Comparison of ENCODE assay signal across 1 mouse cellular context in genomic region chr1:74973590-74973989, GRCm38 (mm10).
TF ChIP-seq lines count a peak whose summit lies in the region.

No protein-coding gene starts in this region.

TF ChIP-seq in CH12.LX, 34 proteins besides CTCF, POLR2A, EP300 and RAD21:
- no peak for TF ChIP-seq MEF2A (IDR thresholded peaks at IDR 0.05; ENCODE audit: borderline replicate concordance, low read depth, low read length)
- TF ChIP-seq CHD2 (IDR thresholded peaks at IDR 0.05; ENCODE audit: low read length): no peak
- peak; percentile 43 for TF ChIP-seq SMC3 (IDR thresholded peaks at IDR 0.05; ENCODE audit: low read depth, low read length)
- TF ChIP-seq GABPA (IDR thresholded peaks at IDR 0.05; ENCODE audit: insufficient replicate concordance, low read depth, low read length): no peak
- TF ChIP-seq MAFK (IDR thresholded peaks at IDR 0.05; ENCODE audit: insufficient replicate concordance, low read length): no peak
- no peak for TF ChIP-seq IRF4 (IDR thresholded peaks at IDR 0.05; ENCODE audit: low read depth, low read length)
- no peak for TF ChIP-seq MYC (IDR thresholded peaks at IDR 0.05; ENCODE audit: low read depth, low read length)
